Mouse (Mus musculus): ENCODE data around the gene Olfr796.

- no peak for TF ChIP-seq CTCF (IDR thresholded peaks at IDR 0.05; ENCODE audit: borderline replicate concordance, insufficient read depth, low read depth, low read length)
- TF ChIP-seq POLR2A (IDR thresholded peaks at IDR 0.05; ENCODE audit: borderline replicate concordance, insufficient read depth, low read length) = no peak
Measured at GRCm38 (mm10) chr10:129623251-129623650, 10.9 kb upstream of the Olfr796 start.
